Mouse (Mus musculus): Measurements from ENCODE around the gene Hist1h2bf.
A peak's percentile ranks its signal among the peaks of the same experiment; 100 is the strongest.

- TF ChIP-seq POLR2A (IDR thresholded peaks at IDR 0.05; ENCODE audit: low read depth, low read length) (peak; percentile 57), CTCF (IDR thresholded peaks at IDR 0.05; ENCODE audit: borderline replicate concordance, insufficient read depth, low read length) (no peak)
Measured at GRCm38 (mm10) chr13:23582219-23583056, 8.4 kb upstream of the Hist1h2bf start.
